Mouse (Mus musculus) heart, postnatal 0 days (tissue): ENCODE data around the gene Tgm2.

Experiments used
- CTCF ChIP-seq: IDR thresholded peaks from 2 replicates; pipeline ENCODE4 v1.5.1; 2016; ENCODE audit warnings: antibody characterized with exemption, control low read depth, low read depth
- EP300 ChIP-seq: IDR thresholded peaks from 2 replicates; pipeline ENCODE4 v1.6.1; 2016; ENCODE audit warnings: antibody characterized with exemption, low read depth

DNA sequence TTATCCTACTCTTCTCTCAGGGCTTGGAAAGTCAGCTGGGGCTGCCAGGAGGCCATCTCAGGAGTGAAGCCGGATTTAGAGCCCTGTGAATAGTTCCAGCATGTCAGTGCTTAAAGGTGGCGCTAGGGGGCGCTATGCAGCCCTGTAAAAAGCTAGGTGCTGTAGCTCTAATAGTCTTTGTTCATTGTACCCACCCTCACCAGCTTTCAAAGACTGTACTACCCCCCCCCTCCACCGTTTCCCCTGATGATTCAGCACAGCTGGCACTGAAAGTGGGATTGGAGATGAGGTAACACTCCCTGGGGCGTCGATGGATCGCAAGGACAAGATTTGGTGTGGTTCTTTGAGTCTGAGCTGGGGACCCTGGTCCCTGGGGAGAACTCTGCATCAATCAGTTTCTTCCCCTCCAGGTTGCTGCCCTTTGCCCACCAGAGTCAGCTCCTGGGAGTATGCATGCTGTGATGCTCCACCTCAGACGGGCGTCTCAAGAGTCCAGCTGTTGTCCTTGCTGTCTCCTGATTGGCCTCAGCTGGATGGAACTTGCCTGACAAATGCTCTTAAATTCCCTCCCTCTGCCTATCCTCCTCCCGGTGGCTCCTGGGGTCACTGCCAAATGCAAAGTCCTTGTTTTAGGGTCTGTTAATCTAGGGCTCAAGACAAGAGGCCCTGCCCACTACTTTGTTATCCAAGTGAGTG, 48.9 kb upstream of the Tgm2 start:
- peak; percentile 61 for TF ChIP-seq CTCF
- no peak for TF ChIP-seq EP300
